Mouse (Mus musculus): Measurements from ENCODE around the gene Stac.

DNA sequence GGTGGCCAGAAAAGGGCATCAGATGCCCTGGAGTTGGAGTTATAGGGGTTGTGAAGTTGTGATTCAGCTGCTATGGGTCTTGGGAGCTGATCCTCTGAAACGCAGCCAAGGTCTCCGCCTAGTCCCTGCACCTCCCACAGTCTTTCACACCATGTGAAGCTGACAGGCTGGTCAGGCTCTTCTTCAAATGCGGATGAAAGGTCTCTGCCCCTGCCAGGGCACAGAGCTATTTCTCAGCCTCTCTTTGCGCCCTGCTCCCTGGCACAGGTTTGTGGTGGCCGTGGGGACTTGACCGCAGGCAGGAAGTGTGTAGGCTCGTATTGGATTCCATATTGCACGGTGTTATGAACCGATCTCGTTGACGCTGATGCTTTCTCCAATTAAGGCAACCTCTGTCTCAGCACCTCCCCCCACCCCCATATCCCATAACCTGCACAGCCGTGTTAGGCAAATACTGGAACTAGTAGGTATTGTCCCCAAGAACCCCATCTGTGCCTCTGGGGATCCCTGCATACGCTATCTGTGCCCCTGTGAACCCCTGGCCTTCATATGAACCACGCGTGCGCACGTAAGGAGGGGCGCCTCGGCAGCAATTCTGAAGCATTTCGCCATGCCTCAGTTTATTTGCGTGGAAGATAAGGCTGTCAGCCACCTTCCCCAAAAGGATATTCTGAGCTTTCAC lies 139.7 kb downstream of the Stac start:
- TF ChIP-seq CTCF (IDR thresholded peaks at IDR 0.05; ENCODE audit: borderline replicate concordance, insufficient read depth, low read length) (no peak), POLR2A (IDR thresholded peaks at IDR 0.05; ENCODE audit: low read depth, low read length) (no peak)
